Mouse (Mus musculus): Measurements from ENCODE around the gene Slc6a6.

Slc6a6 gene

GRCm38 (mm10) chr6:91719865-91720533, 36.1 kb downstream of the Slc6a6 start:
- intact Hi-C loops (cut with DNase I), result no loop called here

- intact Hi-C loops (cut with DNase I), result no loop called here
Measured at GRCm38 (mm10) chr6:91720588-91721214, 36.8 kb downstream of the Slc6a6 start.

- intact Hi-C loops (cut with DNase I), result no loop called here
Measured at GRCm38 (mm10) chr6:91721215-91721701, 37.4 kb downstream of the Slc6a6 start.

GRCm38 (mm10) chr6:91727361-91727760, 43.5 kb downstream of the Slc6a6 start:
- intact Hi-C loops (cut with DNase I), result loop anchor here (5.0 kb wide), 1 partner anchor 40 kb away; no protein-coding TSS in a partner anchor

GRCm38 (mm10) chr6:91728939-91729619, 45.2 kb downstream of the Slc6a6 start:
- intact Hi-C loops (cut with DNase I), result loop anchor here (5.0 kb wide), 1 partner anchor 42 kb away; no protein-coding TSS in a partner anchor

DNA sequence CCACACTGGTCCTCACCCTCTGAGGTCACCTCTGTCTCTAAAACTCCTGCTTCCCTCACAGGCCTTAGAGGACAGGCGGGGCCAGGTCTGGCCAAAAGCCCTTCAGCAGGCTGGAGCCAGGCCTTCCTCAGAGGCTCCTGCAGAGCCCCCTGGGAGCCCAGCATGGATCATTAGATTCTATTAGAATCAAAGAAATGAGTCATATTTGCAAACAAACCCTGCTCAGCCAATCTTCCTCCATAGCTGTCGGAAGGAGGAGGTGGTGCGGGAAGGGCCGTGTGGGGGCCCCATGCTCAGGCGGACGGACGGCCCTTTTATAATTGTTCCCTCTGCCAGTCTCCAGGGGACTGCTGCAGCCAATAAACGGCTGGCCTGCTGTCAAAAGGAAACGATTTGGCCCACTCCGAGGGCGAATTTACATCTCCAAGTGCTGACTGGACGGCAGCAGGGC, 45.8 kb downstream of the Slc6a6 start:
- intact Hi-C loops (cut with DNase I), result loop anchor here (5.0 kb wide), 1 partner anchor 42 kb away; no protein-coding TSS in a partner anchor

DNA sequence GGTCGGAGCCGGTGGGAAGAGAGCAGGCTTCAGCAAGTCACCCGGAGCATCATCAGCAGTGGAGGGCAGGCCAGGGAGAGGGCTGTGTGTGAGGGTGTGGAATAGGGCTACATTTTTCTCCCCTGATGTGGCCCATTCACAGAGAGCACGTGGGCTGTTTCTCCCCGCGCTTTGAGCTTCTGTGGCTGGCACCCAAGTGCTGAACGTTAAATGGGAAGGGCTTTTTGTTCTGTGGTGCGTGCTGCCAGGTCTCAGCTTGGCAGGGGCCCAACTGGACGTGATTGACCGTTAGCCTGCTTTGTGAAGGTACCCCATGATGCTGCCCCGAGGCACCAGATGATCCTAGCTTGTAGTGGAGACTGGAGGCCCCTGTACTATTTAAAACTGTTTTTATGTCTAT, 48.3 kb downstream of the Slc6a6 start:
- intact Hi-C loops (cut with DNase I), result no loop called here

DNA sequence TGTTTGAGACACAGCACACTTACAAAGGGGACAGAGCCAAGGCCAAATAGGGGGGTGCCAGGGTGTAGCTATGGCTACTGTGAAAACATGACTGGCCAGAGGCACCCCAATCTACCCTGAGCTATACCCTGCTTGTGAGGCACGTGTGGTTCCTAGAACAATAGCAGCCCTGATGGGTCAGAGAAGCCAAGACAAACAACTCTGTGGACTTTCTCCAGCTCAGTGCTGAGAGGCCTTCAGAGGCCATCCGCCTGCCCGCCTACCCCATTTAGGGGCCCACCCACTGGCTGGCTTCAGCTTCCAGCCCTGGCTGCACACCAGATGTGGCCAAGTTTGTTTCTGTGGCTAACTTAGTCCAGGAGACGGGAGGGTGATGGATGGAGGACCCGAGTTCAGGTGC, 52.6 kb downstream of the Slc6a6 start:
- intact Hi-C loops (cut with DNase I), result no loop called here

DNA sequence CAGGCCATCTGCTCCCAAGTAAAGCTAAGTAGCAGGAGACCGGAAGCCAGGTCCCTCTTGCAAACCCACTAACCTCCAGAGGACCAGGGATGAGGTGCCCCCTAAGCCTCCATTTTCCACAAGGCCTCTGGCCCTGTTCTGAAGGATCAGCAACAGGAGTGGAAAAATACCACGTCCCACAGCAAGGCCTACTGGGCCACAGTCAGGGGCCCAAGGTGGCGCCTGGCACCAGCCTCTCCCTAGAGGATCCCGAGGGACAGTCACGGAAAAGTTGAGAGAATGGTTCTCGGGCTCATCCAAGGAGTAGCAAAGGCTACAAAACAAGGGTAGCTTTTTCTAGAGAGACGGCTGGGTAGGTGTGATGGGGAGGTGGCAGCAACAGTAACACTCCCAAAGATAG, 53.6 kb downstream of the Slc6a6 start:
- intact Hi-C loops (cut with DNase I), result no loop called here

- intact Hi-C loops (cut with DNase I), result no loop called here
Measured at GRCm38 (mm10) chr6:91738058-91738457, 54.2 kb downstream of the Slc6a6 start.

DNA sequence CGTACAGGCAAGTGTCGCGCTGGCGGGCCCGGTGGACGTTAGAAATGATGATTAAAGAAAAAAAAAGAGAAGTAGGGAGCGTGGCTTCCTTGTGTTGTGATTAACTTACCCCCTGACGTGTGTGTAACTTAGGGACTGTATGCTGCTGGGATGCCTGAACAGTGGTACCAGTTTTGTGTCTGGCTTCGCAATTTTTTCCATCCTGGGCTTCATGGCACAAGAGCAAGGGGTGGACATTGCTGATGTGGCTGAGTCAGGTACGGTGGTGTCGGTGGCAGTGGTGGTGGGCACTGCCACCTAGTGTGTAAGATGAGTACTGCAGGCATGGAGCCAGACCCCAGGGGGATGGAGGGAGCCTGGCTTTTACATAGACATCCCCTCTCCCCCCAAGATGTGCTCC, 57.2 kb downstream of the Slc6a6 start:
- intact Hi-C loops (cut with DNase I), result loop anchor here (2.0 to 5.0 kb wide), 2 partner anchors 166 to 214 kb away; no protein-coding TSS in a partner anchor

DNA sequence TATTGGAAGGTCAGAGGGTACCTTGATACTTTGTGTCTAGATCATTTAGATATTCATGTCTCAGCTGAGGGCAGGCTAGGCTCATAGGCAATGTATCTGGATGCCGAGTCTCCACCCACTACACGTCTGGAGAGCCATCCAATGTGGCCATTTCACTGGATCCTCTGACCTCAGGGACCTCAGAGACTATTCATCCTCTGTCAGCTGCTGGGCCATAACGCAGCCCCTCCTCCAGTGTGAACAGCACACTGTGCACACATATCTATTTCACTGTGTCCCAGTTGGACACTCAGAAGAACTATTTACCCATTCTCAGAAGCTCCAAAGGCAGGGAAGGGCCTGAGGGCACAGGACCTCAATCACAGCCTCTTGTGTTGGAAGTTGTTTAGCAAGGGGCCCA, 58.6 kb downstream of the Slc6a6 start:
- intact Hi-C loops (cut with DNase I), result loop anchor here (5.0 kb wide), 1 partner anchor 215 kb away; no protein-coding TSS in a partner anchor

DNA sequence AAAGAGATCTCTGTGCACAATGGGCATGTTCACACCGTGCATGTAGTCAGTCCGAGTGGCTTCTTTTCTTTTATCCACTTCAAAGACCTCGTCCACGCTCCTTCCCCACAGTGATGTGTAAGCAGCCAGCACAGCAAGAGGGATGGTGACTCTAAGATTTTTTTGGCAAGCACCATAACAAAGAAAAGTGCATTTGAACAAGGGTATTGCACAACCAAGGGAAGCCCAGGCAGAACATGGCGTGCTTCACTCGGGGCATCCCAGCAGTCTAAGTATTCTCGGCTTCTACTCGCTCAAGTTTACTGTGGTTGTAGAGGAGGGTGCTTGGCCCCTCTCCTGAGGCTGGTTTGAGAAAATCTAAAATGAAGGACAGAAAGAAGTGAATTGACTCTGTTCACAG, 59.1 kb downstream of the Slc6a6 start:
- intact Hi-C loops (cut with DNase I), result loop anchor here (5.0 kb wide), 1 partner anchor 216 kb away; no protein-coding TSS in a partner anchor

DNA sequence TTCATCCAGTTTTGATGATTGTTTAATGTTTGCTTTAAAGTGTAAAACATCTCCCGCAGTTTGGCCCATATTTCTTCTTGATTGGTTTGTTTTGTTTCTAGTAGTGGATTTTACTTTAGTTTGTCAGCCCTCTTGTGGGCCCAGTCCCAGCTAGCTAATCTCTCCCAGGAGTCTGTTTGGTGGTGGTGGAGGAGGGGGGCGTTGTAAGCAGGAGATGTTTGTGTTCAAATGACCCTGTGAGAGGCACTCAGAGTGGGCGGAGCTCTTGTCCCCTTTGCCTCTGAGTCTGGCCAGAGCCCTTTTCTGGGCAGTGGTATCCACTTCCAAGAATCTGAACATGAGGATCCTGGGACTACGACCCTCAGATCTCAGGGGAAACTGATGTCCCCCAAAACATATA, 60.0 kb downstream of the Slc6a6 start:
- intact Hi-C loops (cut with DNase I), result loop anchor here (5.0 kb wide), 1 partner anchor 217 kb away; no protein-coding TSS in a partner anchor

- intact Hi-C loops (cut with DNase I), result no loop called here
Measured at GRCm38 (mm10) chr6:91745246-91745645, 61.4 kb downstream of the Slc6a6 start.

GRCm38 (mm10) chr6:91745947-91746582, 62.2 kb downstream of the Slc6a6 start:
- intact Hi-C loops (cut with DNase I), result no loop called here

- intact Hi-C loops (cut with DNase I), result no loop called here
Measured at GRCm38 (mm10) chr6:91746776-91747175, 62.9 kb downstream of the Slc6a6 start.

DNA sequence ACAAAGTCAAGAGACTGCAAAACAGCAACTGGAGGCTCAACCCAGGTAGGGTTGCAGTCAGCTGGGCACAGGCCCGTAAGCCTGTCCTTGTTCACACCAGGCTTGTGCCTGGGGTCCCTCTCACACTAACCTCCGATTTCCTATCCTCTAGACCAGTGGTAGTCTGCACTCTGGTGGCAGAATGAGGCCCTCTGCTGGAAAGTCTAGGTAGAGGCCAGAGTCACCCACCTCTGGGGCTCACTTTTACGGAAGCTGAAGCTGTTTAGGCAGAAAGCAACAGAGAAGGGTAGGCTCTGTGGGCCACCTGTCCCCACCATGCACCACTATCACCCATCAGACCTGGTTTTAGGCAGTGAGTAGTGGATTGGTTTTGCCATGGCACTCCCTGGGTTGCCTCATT, 67.1 kb downstream of the Slc6a6 start:
- intact Hi-C loops (cut with DNase I), result no loop called here

DNA sequence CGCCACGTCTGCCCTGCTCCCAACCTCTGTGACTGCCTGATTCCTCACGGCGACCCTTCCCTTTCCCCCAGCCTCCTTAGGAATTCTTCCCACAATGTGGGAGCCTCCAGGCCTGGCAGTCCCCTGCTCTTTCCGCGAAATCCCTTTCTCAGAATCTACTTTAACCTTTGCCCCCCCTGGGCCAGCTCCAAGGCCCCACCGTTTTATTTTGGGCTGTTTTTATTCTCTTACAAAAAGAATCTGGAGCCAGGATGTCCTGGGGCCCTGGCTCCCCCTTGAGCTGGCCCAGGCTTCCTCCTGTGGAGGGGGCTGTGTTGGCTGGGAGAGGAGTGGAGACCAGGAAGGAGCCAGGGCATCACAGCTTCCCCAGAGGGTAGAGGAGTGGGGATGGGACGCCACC, 69.0 kb downstream of the Slc6a6 start:
- intact Hi-C loops (cut with DNase I), result no loop called here

- intact Hi-C loops (cut with DNase I), result no loop called here
Measured at GRCm38 (mm10) chr6:91754098-91754497, 70.2 kb downstream of the Slc6a6 start.

DNA sequence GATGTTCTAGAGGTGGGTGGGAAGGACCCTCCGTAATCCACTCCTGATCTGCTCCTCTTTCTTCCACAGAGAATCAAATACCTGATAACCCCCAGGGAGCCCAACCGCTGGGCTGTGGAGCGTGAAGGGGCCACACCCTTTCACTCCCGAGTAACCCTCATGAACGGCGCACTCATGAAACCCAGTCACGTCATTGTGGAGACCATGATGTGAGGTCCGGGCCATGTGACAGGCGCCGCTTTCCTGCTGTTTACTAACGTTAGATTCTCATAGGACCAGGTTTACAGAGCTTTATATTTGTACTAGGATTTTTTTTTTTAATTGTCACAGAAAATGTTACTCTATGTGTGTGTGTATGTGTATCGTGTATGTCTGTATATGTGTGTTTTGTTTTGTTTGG, 71.0 kb downstream of the Slc6a6 start:
- intact Hi-C loops (cut with DNase I), result no loop called here

Data from adrenal gland (tissue).